Mouse (Mus musculus) erythroblast, embryonic 14.5 days (primary cell): Measurements from ENCODE around the gene Mylk3.

Experiments used
- GATA1 ChIP-seq: IDR thresholded peaks from 2 replicates; pipeline ENCODE4 v1.6.1; 2012; ENCODE audit warnings: low read length, inconsistent platforms, mixed read lengths
- TAL1 ChIP-seq: IDR thresholded peaks from 3 replicates; pipeline ENCODE4 v1.6.1; 2012; ENCODE audit warnings: low read length, inconsistent platforms, mixed read lengths

DNA sequence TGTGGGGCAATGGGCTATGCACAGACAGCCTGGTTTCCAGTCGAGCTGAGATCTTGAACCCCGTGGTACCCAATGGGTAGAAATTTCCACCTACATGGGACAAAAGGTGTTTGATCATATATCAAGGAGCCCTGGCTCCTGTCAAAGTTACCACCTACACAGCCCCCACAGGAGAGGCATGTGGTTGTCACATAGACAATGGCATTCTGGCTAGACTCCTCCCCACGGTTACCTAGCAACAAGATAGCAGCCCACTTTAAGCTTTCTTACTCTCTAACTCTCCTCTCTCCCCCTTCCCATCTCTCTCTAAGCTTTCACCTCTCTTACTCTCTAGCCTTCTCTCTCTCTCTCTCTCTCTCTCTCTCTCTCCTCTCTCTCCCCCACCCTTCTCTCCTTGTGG is 19.3 kb upstream of the Mylk3 start:
- TF ChIP-seq TAL1 (no peak), GATA1 (no peak)
